Mouse (Mus musculus): Measurements from ENCODE around the gene Tfap4.
A peak's percentile ranks its signal among the peaks of the same experiment; 100 is the strongest.

The Tfap4 gene

DNA sequence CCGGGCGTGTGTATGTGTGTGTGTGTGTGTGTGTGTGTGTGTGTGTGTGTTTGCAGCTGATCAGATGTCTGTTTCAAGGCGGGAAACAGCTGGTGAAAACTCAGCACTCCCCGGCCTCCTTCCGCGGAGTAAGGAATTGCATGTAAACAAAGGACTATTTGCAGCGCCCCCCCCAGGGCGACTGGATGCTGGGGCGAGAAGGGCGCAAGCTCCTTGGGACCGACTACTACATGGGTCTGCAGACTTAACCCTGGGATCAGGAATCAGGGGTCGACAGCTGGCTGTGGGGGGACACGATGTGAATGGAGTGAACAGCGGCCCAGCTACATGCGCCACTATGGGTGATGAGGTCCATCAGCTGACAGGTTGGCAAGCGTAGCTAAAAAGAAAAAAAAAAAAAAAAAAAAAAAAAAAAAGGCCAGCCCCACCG, at the start of gene Tfap4:
TSS of gene Tfap4 (minus strand) at position 140 of the 430 bp plus-strand sequence.
- peak; percentile 81 for DNase-seq

DNA sequence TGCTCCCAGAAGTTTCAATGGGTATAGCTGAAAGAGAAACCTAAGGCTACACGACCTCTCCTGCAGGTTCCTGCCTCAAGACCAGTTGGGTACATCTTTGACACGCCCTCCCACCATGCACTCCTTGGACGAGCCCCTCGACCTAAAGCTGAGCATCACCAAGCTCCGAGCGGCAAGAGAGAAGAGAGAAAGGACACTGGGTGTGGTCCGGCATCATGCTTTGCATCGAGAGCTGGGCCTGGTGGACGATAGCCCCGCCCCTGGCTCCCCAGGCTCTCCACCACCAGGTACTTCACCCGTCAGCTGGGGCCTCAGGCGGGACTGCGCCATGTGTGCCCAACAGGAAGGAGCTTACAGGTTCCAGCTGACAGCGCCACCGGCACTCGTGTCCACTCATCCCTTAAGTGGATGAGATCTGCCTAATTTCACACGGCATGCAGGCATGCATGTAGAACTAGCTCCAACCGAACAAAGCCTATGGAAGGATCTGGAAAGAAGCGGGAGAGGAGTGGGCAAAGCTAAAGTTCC, 48.9 kb upstream of the Tfap4 start:
- DNase-seq = no peak

DNA sequence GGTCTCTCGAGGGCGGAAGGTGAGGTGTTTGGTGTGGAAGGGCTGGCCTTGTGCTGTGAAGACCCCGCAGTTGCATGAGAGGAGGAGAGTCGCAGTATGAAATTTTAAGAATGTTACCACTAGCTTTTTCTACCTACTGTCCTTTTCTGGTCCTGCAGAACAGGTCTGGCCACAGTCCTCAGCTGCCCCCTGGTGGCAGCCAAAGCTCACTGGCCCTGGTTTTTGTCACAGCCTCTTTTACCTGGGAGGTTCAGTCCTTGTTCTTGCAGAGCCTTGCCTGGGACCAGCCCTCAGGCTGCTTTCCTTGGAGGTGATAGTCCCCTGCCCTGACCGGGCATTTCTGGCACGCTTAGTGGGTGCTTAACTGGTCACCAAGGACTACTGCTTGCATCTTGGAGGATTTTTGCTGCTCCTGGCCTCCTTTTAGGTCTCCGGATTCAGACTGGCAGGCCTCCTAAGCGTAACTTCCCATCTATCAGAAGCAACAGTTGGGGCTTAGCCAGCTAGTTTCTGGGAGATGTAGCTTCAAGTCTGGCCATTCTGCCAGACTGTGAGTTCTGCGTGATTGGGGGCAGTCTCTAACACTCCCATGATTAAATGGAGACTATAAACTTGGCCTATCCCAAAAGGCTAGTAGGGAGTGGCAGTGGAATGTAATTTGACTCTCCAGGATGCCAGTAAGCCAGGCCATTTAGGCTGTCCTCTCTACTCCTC, 48.3 kb upstream of the Tfap4 start:
- DNase-seq = peak; percentile 87

DNA sequence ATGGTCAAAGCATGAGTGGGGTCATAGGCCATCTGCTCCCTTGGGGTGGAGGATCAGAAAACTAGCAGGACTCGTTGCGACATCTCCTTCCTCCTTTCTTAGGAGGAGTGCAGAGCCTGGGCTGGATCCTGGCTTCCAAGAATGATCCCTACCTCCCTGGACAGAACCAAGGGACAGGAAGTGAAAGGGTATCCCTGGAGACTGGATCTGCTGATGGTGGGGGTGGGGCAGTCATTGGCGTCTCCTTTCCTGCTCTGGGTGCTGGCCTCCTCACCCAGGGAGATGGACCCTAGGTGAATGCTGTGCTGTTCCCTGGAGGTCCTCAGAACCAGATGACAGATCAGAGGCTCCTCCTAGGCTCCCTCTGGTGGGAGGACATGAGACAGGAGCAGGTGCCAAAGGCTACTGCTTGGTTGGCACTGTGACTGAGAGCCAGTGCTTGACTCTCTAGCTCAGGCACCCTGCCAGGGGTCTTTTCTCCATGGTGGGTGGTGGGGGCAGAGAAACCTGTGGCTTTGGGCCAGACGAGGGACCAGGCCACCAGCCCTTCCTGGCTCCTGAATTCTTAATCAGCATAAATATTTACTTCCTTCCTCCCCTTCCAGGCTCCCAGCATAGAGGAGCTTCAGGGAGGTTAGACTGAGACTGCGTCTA, 46.9 kb upstream of the Tfap4 start:
- peak; percentile 84 for DNase-seq

DNA sequence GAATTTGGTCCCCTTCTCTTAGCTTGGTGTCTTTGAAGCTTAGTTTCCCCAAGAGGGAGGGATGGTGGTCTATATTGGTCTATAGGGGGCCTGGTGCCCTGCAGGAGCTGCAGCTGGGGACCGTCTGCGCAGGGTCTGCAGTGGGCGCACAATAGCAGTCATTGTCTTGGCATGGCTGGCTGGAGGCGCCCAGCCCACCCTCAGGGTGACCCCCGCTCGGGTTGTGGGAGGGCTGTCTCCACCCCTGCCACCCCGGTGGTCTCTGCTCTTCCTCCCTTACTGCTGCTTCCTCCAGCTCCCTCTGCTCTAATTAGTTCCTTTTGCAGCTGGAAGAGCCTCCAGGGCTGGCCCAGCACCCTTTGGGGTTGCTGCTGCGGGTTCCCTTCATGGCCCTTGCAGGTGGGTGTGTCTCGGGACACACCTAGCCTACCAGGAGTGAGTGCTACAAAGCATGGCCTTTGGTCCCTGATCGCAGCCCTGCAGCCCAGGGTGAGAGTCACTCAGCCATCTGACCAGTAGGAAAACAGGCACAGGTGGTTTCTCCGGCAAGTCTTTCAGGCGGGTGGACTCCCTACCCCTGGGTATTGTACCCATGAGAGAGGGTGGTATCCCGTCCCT, 46.0 kb upstream of the Tfap4 start:
- no peak for DNase-seq

DNA sequence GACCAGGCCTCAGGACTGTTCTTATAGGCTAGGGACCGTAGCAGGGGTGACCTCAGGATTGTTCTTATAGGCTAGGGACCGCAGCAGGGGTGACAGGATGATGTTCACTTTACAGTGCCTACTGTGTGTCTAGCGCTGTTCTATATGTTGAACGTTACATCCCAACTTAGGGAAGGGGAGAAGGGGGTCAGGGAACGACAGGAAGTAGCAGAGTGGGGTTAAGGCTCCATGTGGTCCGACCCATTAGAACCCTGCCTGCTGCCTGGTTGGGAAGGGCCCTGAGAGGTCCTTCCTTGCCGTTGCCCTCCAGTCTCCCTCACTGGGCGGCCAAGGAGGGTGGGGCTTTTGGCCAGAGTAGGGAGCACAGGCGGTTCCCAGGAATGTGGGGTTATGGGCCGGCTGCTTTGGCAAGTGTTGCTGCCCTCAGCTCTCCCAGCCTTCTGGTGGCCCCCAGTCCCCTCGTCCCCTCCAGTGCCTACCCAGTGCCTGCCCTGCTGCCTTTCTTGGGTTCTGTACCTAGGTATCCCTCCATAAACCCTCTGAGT, 44.7 kb upstream of the Tfap4 start:
- no peak for DNase-seq

DNA sequence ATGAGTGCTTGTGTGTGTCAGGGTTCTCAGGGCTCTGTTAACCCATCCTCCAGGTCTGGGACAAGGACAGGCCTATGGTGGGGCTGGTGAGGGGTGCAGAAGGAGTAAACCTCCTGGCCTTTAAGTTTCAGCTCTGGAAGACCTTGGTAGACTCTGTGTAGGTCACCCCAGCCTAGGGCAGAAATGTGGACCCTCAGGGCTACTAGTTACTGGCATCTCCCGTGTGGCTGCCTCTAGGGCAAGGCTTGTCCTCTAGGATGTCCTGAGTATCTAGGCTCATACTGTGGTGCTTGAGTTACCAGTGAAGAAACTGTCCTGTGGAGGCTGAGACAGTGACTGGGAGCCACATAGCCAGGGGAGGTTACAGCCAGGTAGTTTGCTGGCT, 43.8 kb upstream of the Tfap4 start:
- no peak for DNase-seq

DNA sequence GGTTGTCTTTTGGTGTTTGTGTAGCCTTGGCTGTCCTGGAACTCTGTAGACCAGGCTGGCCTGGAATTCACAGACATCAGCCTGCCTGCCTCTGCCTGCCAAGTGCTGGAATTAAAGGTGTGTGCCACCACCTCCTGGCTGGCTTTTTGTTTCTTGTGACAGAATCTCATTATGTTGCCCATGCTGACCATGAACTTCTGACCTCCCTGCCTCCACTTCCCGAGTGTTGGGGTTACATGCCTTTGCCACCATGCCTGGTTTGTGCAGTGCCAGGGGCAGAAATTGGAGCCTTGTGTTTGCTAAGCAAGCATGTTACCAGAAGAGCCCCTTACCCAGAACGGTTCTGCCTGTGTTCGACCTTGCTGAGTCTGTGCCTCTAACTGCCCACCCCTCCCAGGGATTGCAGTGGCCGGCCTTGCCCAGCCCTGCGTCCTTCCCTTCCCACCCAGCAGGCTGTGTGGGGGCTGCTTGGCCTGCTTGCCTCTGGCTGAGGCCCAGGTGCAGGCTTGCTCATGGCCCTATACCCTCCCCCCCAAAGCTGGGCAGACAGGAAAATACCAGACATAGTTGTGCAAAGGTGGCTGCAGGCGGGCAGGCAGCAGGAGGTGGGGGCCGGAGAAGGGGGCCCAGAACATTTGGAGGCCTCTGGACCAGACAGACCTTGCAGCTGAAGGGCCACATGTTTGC, 43.3 kb upstream of the Tfap4 start:
- DNase-seq = no peak

DNA sequence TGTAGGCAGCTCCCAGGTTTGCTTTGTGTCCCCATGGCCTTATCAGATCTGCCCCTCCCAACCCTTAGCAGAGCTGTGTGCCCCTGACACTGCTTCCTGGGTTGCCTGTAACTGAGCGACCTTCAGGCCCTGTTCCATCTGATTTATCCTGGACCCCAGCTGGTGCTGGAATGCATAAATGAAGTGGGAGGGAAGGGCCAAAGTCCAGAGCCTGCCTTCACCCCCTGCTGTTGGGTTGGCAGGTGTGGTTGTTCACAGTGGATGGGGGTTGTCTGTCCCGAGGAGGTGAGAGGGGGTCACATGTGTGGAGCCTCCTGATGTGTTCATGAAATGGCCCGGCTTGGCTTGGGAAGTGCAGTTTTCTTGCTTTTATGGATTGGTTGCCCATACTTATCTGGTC, 42.5 kb upstream of the Tfap4 start:
- DNase-seq = no peak

DNA sequence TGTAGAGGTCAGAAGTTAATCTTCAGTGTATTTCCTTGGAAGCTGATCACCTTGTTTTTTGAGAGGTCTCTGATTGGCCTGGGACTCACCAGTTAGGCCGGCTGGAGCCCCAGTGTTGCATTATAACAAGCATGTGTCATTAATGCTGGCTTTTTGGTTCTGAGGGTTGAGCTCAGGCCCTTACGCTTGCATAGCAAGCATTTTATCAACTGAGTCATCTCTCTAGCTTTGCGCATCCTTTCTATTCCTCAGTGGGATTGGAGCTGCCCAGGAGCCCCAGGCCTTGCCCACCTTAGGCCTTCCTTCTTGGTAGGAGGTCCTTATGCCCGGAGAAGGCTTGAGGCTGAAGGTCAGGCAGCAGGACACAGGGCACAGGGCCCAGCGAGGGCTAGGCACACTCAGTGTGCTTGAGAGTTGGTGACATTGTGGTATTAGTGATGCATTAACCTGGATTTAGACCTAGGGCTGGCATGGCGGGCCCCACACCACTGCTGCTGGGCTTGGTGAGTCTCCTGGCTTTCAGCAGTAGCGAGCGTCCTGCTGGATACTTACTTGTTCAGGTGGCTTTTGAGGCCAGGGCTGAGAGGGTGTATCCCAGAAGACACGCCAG, 41.2 kb upstream of the Tfap4 start:
- no peak for DNase-seq

DNA sequence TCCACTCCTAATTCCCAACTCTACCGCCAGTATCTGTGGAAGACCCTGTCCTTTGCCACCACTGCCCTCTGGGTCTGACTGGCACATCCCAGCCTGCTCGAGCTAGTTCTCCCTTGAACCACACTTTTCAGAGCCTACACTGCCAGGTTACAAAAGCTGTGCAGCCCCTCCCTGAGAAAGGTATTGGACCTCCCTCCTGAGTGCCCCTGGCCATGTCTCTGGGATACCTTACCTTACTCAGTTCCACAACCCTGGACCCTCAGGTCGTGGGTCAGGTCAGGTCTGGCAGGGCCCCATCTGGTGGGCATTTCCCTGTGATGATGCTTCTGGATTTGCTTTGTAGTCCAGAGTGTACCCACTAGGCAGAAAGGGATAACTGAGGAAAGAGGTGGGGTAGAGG, 40.0 kb upstream of the Tfap4 start:
- no peak for DNase-seq

DNA sequence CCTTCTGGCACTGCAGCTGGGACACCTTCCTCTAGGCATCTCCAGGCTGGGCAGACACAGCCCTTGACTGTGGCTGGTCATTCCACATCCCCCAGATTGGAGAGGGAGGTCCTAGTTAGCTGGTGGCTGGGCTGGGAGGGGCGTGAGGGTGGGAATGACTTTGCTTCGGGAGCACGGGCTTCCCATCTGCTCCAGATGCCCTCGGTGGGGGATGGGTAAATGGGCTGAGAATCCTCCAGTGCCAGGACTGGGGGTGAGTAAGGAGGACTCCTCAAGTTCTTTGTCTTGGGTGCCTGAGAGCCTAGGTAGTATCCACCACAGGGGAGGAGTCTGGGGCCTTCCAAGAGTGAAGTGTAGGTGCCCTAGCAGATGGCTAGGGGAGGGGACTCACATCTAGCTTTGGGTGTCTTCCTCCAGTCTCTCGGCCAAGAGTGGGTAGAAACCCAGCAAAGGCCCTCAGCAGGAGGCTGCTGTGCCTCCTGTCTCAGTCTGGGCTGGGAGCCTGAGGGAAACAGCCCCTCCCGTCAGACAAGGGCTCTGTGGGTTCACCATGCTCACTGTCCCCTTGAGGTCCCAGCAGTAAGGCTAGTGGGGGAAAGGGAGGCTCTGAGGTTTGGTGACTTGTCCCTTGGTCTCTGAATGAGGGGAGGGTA, 39.4 kb upstream of the Tfap4 start:
- DNase-seq = no peak

DNA sequence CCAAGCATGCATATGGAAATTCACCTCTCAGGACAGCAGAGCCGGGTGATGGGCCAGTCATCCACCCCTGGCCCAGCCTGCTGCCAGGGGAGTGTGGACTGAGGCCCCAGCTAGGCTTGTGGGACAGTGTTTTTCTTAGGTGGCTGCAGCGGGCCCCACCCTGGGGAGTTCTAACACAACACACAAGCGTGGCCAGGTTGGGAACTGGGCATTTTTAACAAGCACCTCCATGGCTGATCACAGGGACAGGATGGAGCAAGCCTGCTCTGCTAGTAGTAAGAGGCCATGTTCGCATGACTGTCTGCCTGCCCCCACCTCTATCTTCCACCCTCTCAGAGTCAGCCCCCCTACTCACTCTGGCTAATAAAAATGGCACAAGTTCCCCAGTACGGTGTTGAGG, 38.4 kb upstream of the Tfap4 start:
- DNase-seq = no peak

DNA sequence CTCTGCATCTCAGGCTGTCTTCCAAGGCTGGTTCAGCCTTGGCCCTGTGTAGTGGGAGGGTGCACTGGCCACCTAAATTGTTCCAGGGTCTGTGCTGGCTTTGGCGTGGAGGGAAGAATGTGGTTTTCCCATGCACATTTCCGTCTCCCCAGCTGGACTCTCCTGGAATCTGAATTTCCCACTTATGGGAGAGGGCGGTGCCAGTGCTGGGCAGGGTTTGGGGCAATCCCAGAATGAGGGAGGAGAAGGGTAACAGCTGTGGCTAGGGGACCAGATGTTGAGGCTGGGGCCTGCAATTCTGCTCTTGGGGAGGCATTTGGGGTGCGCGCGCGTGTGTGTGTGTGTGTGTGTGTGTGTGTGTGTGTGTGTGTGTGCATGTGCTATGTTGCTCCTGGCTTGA, 37.6 kb upstream of the Tfap4 start:
- no peak for DNase-seq

DNA sequence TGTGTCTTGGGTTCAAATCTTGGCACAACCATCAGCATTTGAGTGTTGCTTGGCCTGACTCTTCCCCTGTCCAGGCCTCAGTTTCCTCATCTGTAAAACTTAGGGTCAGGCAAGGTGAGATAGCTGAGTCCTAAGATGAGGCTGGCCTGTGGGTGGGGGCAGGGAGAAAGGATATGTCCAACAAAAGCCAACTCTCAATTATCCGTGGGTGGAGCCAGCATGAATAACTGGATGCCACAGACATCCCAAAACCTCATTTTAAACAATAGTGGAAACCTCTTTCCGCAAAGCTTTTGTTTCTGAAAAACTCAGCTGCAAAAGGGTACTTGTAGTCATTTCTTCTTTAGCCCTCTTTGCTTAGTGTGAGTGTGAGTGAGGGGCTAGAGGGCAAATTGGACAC, 37.2 kb upstream of the Tfap4 start:
- DNase-seq = no peak

DNA sequence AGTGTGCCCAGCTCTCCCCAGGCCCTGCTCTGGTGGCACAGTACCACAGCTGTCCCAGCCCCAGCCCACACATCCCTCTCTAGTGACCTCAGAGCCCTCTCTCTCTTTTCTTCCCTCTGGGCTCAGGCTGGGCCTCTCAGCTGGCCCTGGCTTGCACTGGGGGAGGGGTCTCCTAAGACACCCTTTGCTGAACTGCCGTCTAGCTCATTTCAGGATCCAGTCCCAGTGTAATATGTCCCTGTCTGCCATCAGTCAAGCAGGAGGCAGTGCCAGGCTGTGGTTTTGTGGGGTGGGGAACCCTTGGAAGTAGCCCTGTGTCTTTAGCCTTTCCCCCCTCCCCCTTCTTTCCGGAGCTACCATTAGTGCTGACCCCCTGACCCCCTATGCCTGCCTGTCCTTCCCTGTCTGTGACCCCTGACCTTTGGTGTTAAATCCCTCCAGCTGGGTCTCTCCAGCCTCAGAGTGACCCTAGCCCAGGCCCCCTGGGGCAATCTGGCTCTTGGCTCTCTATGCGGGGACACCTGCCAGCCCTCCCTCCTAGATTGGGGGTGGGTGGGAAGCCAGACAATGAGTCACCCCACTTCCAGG, 36.6 kb upstream of the Tfap4 start:
- DNase-seq = no peak

DNA sequence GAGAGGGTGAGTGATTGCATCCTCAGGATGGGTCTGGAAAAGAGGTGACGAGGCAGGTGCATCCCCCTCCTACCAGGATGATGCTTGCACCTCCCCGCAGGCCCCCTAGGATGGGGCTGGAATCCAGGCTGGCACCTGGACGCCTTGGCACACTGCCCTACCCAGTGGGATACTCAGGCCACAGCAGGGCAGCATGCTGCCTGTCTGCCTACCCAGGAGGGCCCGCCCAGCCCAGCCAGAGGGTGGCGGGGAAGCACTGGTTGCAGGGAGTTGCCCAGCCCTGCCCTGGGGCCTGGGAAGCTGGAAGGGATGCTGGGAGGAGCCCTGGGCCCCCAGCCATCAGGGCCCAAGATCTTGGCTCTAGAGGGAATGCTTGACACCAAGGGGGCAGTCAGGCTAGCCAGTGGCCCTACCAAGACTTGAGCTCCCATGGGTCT, 35.9 kb upstream of the Tfap4 start:
- DNase-seq = peak; percentile 68

DNA sequence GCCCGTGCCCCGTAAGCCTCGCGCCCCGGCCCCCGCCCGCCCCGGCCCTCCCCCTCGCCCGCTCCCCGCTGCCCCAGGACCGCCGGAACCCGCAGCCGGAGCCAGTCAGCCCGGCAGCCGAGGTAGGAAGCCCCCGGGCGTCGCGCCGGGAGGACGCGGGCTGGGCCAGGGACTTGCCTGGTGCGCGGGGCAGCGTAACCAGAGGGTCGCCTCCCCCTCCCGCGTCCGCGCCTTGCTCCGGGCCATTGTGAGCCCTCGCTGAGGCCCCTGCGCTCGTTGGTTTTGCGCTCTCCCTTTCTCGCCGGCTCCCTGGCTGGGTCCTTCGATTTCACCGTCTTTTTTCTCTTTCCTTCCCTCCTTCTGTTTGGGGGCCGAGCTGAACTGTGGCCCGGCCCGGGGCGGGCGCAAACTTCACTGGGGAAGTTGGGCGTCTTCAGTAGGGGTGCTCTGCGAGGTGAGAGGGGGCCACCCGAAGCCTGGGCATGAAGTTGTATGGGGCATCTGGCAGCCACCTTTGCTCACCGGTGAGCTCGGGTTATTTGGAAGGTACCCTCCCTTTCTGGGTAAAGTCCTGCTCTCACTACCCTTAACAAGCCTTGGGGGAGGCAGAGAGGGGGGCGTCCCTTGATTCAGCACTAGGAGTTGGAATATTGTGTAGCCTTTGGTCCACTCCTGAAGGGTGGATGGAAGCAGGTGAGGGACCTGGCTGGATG, 35.3 kb upstream of the Tfap4 start:
- no peak for DNase-seq

DNA sequence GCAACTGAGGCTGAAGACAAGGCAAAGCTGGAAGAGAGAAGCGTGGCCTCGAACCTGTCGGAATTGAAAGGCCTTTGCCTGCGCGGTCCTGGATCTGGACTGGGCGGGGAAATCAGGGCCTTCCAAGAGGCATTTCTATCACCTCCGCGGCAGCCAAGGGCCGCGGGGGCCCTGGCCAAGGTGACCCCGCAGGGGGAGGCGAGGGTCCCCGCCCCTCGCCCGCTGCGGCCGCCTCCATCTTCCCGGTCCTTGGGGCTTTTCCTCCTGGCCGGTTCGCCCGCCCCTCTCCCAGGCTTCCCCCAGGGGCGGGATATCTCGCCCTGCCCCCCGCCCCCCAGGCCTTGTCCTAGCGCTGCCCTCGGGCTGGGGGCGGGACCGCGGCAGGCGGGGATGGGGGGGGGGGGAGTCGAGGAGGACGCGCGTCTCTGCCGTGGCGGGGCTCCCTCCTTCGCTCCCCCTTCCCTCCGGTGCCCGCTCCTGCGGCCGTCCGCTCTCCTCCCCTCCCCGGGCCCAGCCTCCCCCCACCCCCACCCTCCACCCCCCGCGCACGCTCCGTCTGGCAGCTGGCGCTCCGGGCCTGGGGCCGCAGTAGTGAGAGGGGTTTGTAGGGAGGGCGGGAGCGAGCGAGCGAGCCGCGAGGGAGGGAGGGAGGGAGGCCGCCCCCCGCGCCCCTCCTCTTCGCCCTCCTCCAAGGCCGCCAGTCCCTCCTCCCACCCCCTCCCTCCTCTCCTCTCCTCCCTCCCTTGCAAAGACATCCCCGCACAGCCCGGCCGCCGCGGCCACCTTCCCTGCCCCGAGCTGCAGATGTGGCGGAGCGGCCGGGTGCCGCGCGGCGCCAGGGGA, 34.5 kb upstream of the Tfap4 start, which contains the start of gene Glis2:
TSS of gene Glis2 (plus strand) at position 743 of the 843 bp plus-strand sequence.
- peak; percentile 72 for DNase-seq

All from lung, postnatal 14 days (tissue).